Mouse (Mus musculus) right cerebral cortex, adult 18-20 months (tissue): Measurements from ENCODE around the gene Gabrr2.

Experiments used
- DNase-seq: peaks from one replicate; pipeline ENCODE4 v3.0.0; 2022; ENCODE audit warnings: mixed read lengths

The Gabrr2 gene

GRCm38 (mm10) chr4:33062981-33063380, at the start of gene Gabrr2:
Gene Gabrr2, plus strand, starts transcription at chr4:33062999.
- DNase-seq: no peak

- peak; percentile 88 for DNase-seq
Measured at GRCm38 (mm10) chr4:33018361-33018999, 44.3 kb upstream of the Gabrr2 start.

- DNase-seq: no peak
Measured at GRCm38 (mm10) chr4:33024420-33024819, 38.4 kb upstream of the Gabrr2 start.

GRCm38 (mm10) chr4:33029104-33029503, 33.7 kb upstream of the Gabrr2 start:
- no peak for DNase-seq

DNA sequence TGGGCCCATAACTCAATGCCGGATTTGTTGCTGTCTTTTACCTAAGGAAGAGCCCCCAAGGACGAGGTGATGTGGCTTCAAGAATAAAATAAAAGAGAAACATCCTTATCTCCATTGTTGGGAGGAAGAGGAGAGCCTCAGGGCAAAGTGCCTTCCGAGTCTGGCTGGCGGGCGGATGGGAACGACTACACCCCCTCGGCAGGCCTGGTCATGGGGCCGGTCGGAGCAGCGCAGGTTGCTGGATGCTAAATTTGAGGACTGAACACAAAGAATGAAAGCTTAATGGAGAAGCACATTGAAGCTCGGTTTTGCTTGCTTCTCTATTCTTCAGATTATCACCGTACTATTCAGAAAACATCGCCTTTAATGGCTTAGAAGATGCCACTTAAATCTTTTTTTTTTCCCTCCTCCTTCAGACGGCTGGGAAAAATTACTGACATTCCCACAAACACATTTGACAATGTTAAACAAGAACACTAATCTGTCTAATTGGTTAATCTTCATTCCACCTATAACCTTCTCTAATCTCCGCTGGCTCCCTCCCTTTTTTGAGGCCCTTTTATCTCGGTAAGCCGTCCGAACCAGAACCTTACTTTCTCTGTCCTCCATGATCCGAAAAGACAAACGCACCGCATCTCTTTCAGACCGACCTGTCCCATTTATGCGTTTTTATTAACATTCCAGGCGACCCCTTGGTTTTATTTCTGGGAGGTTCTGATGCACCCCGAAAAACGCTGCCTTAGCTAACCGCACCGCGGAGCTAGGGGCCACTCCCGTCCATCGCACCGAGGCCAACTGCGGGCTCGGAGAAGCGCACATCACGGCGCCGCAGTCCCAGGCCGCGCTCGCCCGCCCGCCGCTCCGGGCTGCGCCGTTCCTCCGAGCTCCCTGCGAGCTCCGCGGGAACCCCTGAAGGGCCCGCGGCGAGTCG, 32.3 kb upstream of the Gabrr2 start:
- DNase-seq: peak; percentile 19

DNA sequence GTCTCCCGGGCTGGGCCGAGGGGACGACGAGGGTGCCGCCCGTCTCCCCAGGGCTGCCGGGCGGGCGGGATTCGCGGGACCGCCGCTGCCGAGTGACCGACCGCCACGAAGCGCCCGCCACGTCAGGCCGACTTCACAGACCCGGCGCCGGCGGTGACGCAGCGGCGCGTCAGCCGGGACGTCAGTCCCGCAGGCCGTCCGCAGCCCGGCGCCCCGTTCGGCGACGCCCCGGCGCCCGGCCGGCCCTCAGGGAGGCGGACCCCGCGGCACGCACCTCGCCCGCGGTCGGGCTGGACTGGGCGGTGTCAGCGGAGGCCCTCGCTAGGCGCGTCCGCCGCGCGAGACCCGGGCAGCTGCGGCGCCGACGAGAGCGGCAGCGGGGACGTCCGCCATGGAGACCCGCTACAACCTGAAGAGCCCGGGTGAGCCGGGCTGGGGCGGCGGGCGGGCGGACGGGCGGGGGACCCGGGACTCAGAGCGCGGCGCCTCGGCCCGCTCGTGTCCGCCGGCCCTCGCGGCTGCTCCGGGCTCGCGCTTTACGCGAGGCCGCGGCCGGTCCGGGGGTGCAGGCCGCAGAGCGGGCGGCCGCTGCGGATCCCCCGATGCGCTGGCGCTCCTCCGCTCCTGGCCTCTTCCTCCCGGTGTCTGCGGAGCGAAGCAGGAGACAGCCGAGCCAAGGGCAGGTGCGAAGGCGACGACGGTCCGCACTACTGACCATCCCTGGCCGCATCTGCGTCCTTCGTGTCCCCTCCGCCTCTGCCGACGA, 31.4 kb upstream of the Gabrr2 start, which contains the start of gene Ube2j1:
Ube2j1 (plus strand) TSS at position 222 of the 766 bp plus-strand sequence.
- DNase-seq: peak; percentile 93

- no peak for DNase-seq
Measured at GRCm38 (mm10) chr4:33032045-33032444, 30.8 kb upstream of the Gabrr2 start.

DNA sequence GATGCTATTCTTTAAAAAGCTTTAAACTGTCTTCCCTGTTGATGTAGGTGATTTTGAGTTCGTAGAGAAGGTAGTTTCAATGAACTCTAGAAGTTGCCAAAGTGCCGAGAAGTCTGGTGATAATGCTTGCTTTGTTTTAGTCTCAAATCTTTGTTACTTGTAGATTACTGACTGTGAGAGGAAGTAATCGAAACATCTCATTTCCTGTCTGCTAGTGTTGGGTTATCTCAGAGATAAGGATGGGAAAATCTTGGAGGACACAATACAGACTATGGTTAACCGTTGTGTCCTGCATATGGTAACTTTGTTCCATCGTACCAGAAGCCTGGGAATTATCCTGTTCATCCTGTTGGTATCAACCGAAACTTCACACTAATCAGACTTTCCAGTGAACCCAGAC, 29.3 kb upstream of the Gabrr2 start:
- no peak for DNase-seq

DNA sequence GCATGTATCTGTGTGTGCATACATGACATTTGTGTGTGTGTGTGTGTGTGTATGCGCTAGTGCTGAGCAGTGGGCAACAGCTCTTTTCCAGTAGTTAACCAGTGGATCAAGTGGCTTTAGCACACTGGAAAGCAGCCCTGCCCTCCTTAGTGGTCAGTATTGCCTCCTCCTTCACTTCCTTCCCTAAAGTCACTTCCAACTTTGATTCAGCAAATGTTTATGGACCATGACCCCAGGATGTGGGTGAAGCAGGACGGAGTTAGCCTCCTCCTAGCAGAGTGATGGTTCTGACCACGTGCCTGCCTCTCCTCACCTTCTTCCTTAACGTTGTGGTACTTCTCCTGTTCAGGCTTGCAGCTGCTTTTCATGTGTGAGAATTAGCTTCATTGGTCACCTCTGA, 23.0 kb upstream of the Gabrr2 start:
- DNase-seq: no peak

- DNase-seq: no peak
Measured at GRCm38 (mm10) chr4:33049601-33050000, 13.2 kb upstream of the Gabrr2 start.

DNA sequence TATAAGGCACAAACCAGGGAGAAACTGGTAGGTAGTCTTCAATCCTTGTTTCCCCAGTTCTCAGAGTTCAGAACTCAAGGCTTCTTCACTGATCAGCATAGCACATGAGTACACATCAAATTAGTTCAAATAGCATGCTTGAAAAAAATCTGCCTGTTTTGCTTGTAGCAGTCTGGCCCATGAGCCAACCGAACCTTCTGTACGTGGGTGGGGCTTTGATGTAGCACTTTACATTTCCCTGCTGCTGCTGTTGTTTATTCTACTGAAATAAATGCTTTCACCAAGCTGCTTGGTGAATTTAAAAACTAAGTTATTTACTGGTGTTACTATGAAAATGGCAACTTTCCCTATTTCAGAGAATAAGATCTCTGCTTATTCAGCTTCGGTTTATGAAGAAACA, 10.7 kb upstream of the Gabrr2 start:
- DNase-seq: peak; percentile 37

- no peak for DNase-seq
Measured at GRCm38 (mm10) chr4:33052650-33053049, 10.1 kb upstream of the Gabrr2 start.

DNA sequence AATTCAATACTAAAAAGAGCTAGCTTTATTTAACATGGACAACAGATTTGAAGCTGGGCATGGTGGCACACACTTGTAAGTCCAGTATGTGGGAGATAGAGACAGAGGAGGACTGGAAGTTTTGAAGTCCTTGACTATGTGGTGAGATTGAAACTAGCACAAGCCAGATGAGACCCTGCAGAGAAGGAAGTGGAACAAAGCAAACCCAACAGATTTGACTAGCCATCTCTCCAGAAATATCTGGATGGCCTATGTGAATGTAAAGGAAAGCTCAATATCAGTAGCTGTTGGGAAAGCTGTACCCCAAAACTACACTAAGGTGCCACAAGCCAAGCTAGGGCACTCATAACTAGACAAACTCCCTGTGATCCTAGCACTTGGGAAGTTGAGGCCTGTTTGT, 8.4 kb upstream of the Gabrr2 start:
- DNase-seq: no peak

DNA sequence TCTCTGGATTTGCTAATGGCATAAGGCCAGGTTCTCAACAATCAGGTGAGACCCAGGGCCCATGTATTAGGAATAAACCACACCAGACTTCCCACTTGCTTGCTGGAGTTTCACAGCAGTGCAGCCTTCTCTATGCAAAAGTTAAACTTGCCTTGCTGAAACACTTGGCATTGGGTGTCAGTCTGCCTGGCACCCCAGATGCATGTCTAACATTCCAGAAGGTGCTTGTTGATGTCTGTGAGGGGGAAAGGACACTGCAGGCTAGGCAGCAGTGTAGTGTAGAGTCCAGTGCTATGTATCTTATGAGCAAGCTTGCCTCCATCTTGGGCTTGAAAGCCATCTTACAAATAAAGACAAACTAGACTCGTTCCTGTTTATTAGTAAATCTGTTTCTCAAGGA, 6.5 kb upstream of the Gabrr2 start:
- no peak for DNase-seq

DNA sequence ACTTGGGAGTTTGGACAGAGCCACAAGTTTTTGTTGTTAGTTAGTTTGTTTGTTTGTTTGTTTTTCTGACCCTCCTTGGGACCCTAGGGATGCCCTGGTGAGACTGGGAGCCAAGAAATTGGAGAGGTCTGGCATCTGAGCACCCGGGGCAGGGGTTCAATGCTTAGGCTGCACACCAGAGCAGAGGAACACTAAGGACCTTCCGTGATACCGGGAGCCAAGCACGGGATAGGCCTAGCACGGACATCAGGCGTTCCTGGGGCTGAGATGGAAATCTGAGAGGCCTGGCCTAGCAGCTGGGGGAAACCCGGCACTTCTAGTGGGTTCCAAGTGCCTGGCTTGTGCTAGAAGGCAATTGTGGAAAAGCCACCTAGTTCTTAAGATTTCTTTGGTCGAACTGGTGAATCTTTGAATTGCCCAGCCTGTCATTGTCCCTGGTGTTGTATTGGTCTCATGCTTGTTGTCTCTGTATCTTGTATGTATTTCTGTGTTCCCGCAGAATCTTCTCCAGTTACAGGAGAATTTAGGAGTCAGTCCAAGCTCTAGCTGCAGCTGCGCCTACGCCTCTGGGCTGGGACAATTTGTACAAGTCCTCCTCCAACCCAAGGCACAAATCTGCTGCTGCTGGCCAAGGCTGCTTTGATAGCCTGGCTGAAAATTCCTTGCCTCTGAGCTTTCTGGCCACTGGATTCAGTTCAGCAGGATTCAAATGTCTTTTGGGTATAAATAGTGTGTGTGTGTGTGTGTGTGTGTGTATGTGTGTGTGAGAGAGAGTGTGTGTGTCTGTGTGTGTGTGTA, 4.7 kb upstream of the Gabrr2 start:
- peak; percentile 83 for DNase-seq

DNA sequence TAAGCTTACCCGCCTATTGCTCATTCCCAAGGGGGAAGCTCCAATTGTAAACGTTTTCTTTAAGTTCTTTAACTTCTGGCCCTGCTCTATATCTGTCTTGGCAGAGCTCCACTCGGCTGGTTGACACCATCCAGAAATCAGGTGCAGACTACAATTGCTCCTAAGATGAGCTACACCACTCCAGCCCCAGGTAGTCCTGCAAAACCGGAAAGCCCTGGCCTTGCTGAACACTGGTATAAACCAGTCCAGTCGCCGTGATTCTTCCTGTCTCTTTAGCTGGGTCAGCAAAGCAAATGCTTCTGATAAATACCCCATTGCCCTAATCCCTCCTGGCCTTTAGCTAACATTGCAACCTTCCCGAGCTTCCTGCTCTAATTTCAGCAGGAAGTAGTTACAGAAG, 1.6 kb upstream of the Gabrr2 start:
- DNase-seq: no peak

DNA sequence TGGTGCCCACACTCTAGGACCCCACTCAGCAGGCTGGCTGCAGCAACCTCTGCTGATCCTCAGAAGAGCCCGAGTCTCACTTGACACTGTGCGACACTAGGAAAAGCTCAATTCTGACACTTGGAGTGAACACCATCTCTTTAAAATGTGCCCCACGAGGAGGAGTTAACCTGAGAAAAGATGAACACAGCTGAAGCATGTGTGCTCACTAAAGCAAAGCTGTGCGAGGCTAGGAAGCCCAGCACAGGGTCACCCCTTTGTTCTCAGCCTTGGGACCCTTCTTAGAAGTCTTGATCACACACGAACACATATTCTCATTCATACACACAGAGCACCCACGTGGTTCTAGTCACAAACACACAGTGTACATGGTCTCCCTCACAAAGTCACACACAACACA, 2.2 kb downstream of the Gabrr2 start:
- DNase-seq: no peak

- no peak for DNase-seq
Measured at GRCm38 (mm10) chr4:33066223-33066960, 3.6 kb downstream of the Gabrr2 start.

DNA sequence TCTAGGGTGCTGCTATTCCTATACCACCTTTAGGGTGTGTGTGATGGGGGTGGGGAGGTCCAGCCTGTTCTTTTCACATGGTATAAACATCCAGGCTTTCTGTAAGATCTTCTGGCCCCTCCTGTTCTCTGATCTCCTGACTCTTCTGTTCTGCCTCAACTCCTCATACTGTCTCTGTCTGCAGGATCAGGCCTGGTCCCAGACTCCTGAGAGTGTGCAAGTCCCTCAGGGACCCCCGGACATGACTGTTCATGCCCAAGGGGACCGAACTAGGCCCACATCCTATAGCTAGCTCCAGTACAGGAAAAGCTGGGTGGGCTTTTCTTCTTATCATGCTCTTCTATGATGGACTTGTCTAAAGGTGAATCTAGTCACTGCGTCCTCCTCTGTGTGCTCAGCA, 4.5 kb downstream of the Gabrr2 start:
- no peak for DNase-seq

- DNase-seq: no peak
Measured at GRCm38 (mm10) chr4:33067826-33068225, 5.0 kb downstream of the Gabrr2 start.

GRCm38 (mm10) chr4:33068894-33069293, 6.1 kb downstream of the Gabrr2 start:
- peak; percentile 62 for DNase-seq

GRCm38 (mm10) chr4:33070326-33070725, 7.5 kb downstream of the Gabrr2 start:
- DNase-seq: no peak
